20 mouse cellular contexts compared by ENCODE assay signal in the genomic region with DNA sequence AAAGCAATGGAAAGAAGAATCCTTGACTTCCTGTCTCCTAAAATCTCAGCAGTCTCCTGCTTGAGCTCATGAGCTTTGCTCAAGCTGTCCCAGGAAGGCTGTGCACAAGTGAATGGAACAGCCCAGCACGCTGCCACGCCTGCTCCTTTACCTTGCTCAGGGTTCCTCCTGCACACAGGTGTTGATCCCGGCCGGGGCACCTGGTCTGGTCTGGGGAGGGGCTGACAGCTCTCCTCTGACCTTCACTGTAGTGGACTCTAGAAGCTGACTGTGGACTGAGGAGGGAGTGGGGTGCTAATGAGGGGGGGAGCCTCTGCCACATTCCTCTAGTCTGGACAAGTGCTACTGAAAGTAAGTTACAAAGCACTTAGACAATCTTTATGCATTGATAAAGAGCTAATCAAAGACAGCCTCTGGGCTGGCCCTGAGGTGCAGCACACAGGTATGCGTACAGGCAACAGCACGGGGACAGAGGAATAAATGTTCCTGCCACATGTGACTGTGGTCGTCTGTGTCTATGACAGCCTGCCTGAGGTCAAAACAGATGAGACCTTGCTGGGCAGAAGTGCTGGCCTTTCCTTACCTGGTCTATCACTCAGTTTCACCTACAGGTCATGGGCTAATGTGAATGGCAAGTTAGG.
DNase-seq lines count a peak whose midpoint lies in the region; ATAC-seq and TF ChIP-seq lines count a peak whose summit lies in the region.
"Had no signal": no experiment of that assay in that cellular context is flagged by ENCODE, and none has a peak within 500 bp of the region (broad histone marks: within the 10 kb centered on the region; RNA-seq: fewer than 3 reads in every experiment).

No protein-coding gene starts in this region.

- 66% methylated on average over 7 of the region's 7 CpGs for WGBS in heart, postnatal 0 days
- 65% methylated on average over 7 of the region's 7 CpGs for WGBS in intestine, embryonic 15.5 days
- 59% methylated on average over 7 of the region's 7 CpGs for WGBS in stomach, embryonic 16.5 days

- DNase-seq in heart, adult 11 months, result peak; percentile 80
- no peak for DNase-seq in heart, adult 9 months (ENCODE audit: low spot score in 2 of 2)
- DNase-seq in heart, postnatal 0 days (ENCODE audit: low spot score), result no peak
- DNase-seq in heart, postnatal 25 days (ENCODE audit: low spot score), result no peak
- no peak for DNase-seq in kidney, postnatal 25 days
- DNase-seq: adrenal gland, postnatal 10 days; B cell, adult 2 months; cerebellum, adult 11-12 months; cerebellum, adult 9-10 months; cerebellum, postnatal 25 days; gastrocnemius, postnatal 36 days; heart, adult 2 months had no signal

- H3K27me3 ChIP-seq in heart, postnatal 0 days (ENCODE audit: control insufficient read depth, insufficient read depth, low read length), result no peaks in the 10 kb centered on the region
- no peaks in the 10 kb centered on the region for H3K27me3 ChIP-seq in intestine, embryonic 15.5 days (replicated peaks)
- no peaks in the 10 kb centered on the region for H3K27me3 ChIP-seq in stomach, embryonic 16.5 days (ENCODE audit: control insufficient read depth, insufficient read depth, low read length)
- H3K27me3 ChIP-seq: embryonic facial prominence, embryonic 12.5 days; forebrain, embryonic 15.5 days; hindbrain, embryonic 15.5 days had no signal

- peaks cover 38% of the 10 kb centered on the region; the same call in 1 of the 2 replicates for H3K4me1 ChIP-seq in heart, postnatal 0 days (ENCODE audit: control insufficient read depth, insufficient read depth)
- H3K4me1 ChIP-seq in intestine, embryonic 15.5 days (replicated peaks), result no peaks in the 10 kb centered on the region
- no peaks in the 10 kb centered on the region for H3K4me1 ChIP-seq in stomach, embryonic 16.5 days (ENCODE audit: control insufficient read depth, insufficient read depth, low read length)
- H3K4me1 ChIP-seq: embryonic facial prominence, embryonic 12.5 days had no signal

- H3K4me3 ChIP-seq in heart, postnatal 0 days (ENCODE audit: low read depth, low read length), result no peak overlapping the region
- no peak overlapping the region for H3K4me3 ChIP-seq in intestine, embryonic 15.5 days (replicated peaks)
- H3K4me3 ChIP-seq in stomach, embryonic 16.5 days (replicated peaks; ENCODE audit: low read length), result no peak overlapping the region
- H3K4me3 ChIP-seq: embryonic facial prominence, embryonic 12.5 days; forebrain, embryonic 15.5 days; heart, adult 2 months; hindbrain, embryonic 15.5 days had no signal

- TF ChIP-seq EP300 in heart, postnatal 0 days (IDR thresholded peaks at IDR 0.05; ENCODE audit: low read depth), result no peak

- H3K9ac ChIP-seq in heart, postnatal 0 days (replicated peaks; ENCODE audit: low read depth, low read length), result no peak overlapping the region
- H3K9ac ChIP-seq in intestine, embryonic 15.5 days, result no peak overlapping the region
- H3K9ac ChIP-seq in stomach, embryonic 16.5 days (ENCODE audit: low read length), result no peak overlapping the region
- H3K9ac ChIP-seq: embryonic facial prominence, embryonic 12.5 days; forebrain, embryonic 15.5 days; hindbrain, embryonic 15.5 days had no signal

- no peaks in the 10 kb centered on the region for H3K9me3 ChIP-seq in heart, postnatal 0 days (replicated peaks; ENCODE audit: control insufficient read depth, low read length)
- no peaks in the 10 kb centered on the region for H3K9me3 ChIP-seq in intestine, embryonic 15.5 days
- no peaks in the 10 kb centered on the region for H3K9me3 ChIP-seq in stomach, embryonic 16.5 days (replicated peaks; ENCODE audit: control insufficient read depth, low read length)
- H3K9me3 ChIP-seq: embryonic facial prominence, embryonic 12.5 days; forebrain, embryonic 15.5 days; hindbrain, embryonic 15.5 days had no signal

- intact Hi-C loops in heart, postnatal 25 days (cut with DNase I), result loop anchor here (10.0 kb wide), 1 partner anchor 327 kb away; no protein-coding TSS in a partner anchor

- no peak overlapping the region for H3K4me2 ChIP-seq in heart, postnatal 0 days (ENCODE audit: low read depth, low read length)
- H3K4me2 ChIP-seq in intestine, embryonic 15.5 days (replicated peaks), result no peak overlapping the region
- no peak overlapping the region for H3K4me2 ChIP-seq in stomach, embryonic 16.5 days (ENCODE audit: low read depth, low read length)
- H3K4me2 ChIP-seq: embryonic facial prominence, embryonic 12.5 days; forebrain, embryonic 15.5 days; hindbrain, embryonic 15.5 days had no signal

- TF ChIP-seq CTCF in heart, postnatal 0 days (IDR thresholded peaks at IDR 0.05; ENCODE audit: low read depth), result no peak

- peaks cover 32% of the 10 kb centered on the region for H3K36me3 ChIP-seq in heart, postnatal 0 days (replicated peaks; ENCODE audit: control insufficient read depth, insufficient read depth, low read length)
- H3K36me3 ChIP-seq in intestine, embryonic 15.5 days, result no peaks in the 10 kb centered on the region; the same call in none of the 2 replicates
- H3K36me3 ChIP-seq in stomach, embryonic 16.5 days (ENCODE audit: control insufficient read depth, insufficient read depth, low read length), result peaks cover 6% of the 10 kb centered on the region; the same call in 1 of the 2 replicates
- H3K36me3 ChIP-seq: G1E had no signal

- 0 out of 2 replicates have a peak overlapping the region, but pooled peaks have one; percentile 31 for H3K27ac ChIP-seq in heart, postnatal 0 days (ENCODE audit: low read depth)
- no peak overlapping the region for H3K27ac ChIP-seq in intestine, embryonic 15.5 days
- no peak overlapping the region for H3K27ac ChIP-seq in stomach, embryonic 16.5 days (ENCODE audit: low read length)
- H3K27ac ChIP-seq: embryonic facial prominence, embryonic 12.5 days; forebrain, embryonic 15.5 days; heart, adult 2 months; hindbrain, embryonic 15.5 days had no signal

- ATAC-seq in heart, postnatal 0 days (ENCODE audit: insufficient read depth, low read depth), result no peak
- peak; percentile 67 for ATAC-seq in intestine, embryonic 15.5 days
- ATAC-seq in stomach, embryonic 16.5 days (ENCODE audit: insufficient read depth, low FRiP score), result peak; percentile 42; the same call in 1 of the 2 replicates
- ATAC-seq: CD4-positive, CD25-positive, alpha-beta regulatory T cell, adult 4 months; forebrain, embryonic 15.5 days; inflammation-experienced regulatory T-cells, adult 6 months had no signal
